Mouse (Mus musculus) MEL (cell line): ENCODE measurements around the gene Crip2. TPM values are rescaled to one million over a fixed set of nuclear protein-coding genes. Genes with fewer than 3 reads are reported as not detected.
A peak's percentile ranks its signal among the peaks of the same experiment; 100 is the strongest.

ENCODE experiments used
- DNase-seq: peaks from one replicate; pipeline ENCODE4 v3.0.0; 2011; ENCODE audit warnings: low read depth, low spot score
- H3K27ac ChIP-seq: 2 replicates; pipeline ENCODE4 v1.5.1; 2012; ENCODE audit warnings: low read depth, mild to moderate bottlenecking, control low read depth, low read length, moderate library complexity; ENCODE audit not compliant: control insufficient read depth
- H3K27me3 ChIP-seq, 2 experiments: fragments of 150-350 bp in 1 of 2; sonication (generic) in 1 of 2; 2 replicates each; pipeline ENCODE4 v1.6.1; 2012; ENCODE audit warnings: low read length in 2 of 2, mild to moderate bottlenecking in 2 of 2, improper control_type of control experiment in 1 of 2, moderate library complexity in 1 of 2; ENCODE audit not compliant: insufficient read depth in 2 of 2, control insufficient read depth in 1 of 2
- H3K36me3 ChIP-seq, 2 experiments: 2 replicates each; pipeline ENCODE4 v1.6.1; 2012 to 2014; ENCODE audit warnings: low read length in 2 of 2, improper control_type of control experiment in 1 of 2, inconsistent platforms in 1 of 2, mild to moderate bottlenecking in 1 of 2; ENCODE audit not compliant: insufficient read depth in 2 of 2, control insufficient read depth in 1 of 2
- H3K4me1 ChIP-seq, 2 experiments: fragments of 150-350 bp in 1 of 2; sonication (generic) in 1 of 2; 2 replicates each; pipeline ENCODE4 v1.6.1; 2012; ENCODE audit warnings: low read length in 2 of 2, improper control_type of control experiment in 1 of 2, mild to moderate bottlenecking in 1 of 2; ENCODE audit not compliant: insufficient read depth in 2 of 2, control insufficient read depth in 1 of 2
- H3K4me3 ChIP-seq, 2 experiments: fragments of 150-350 bp in 1 of 2; sonication (generic) in 1 of 2; 2 replicates each; pipeline ENCODE4 v1.5.1; 2012; ENCODE audit warnings: low read depth in 2 of 2, low read length in 2 of 2, mild to moderate bottlenecking in 2 of 2, moderate library complexity in 2 of 2, control low read depth in 1 of 2, improper control_type of control experiment in 1 of 2; ENCODE audit not compliant: control insufficient read depth in 1 of 2, insufficient read depth in 1 of 2
- H3K79me2 ChIP-seq: 2 replicates; pipeline ENCODE4 v1.6.1; 2012; ENCODE audit warnings: mild to moderate bottlenecking, low read length, moderate library complexity; ENCODE audit not compliant: control insufficient read depth, poor library complexity, insufficient read depth
- H3K9ac ChIP-seq: 2 replicates; pipeline ENCODE4 v1.6.1; 2012; ENCODE audit warnings: low read depth, mild to moderate bottlenecking, control low read depth, low read length, moderate library complexity; ENCODE audit not compliant: control insufficient read depth, poor library complexity, severe bottlenecking
- H3K9me3 ChIP-seq: fragments of 150-350 bp; sonication (generic); replicated peaks from 2 replicates; pipeline ENCODE4 v1.6.1; 2012; ENCODE audit warnings: mild to moderate bottlenecking, low read length, improper control_type of control experiment, moderate library complexity; ENCODE audit not compliant: insufficient read depth
- ELF1 ChIP-seq: IDR thresholded peaks from 2 replicates; pipeline ENCODE4 v1.6.1; 2014; ENCODE audit warnings: low read depth, mild to moderate bottlenecking, inconsistent platforms, low read length, improper control_type of control experiment, moderate library complexity
- GATA1 ChIP-seq: IDR thresholded peaks from 2 replicates; pipeline ENCODE4 v1.6.1; 2011; ENCODE audit warnings: low read depth, low read length, improper control_type of control experiment
- MXI1 ChIP-seq: IDR thresholded peaks from 2 replicates; pipeline ENCODE4 v1.6.1; 2011; ENCODE audit warnings: mild to moderate bottlenecking, low read depth, low read length, improper control_type of control experiment
- POLR2A ChIP-seq, 2 experiments: IDR thresholded peaks; 2 replicates each; pipeline ENCODE4 v1.6.1; 2011 to 2012; ENCODE audit warnings: low read length in 2 of 2, mild to moderate bottlenecking in 2 of 2, control low read depth in 1 of 2, improper control_type of control experiment in 1 of 2, low read depth in 1 of 2, moderate library complexity in 1 of 2; ENCODE audit not compliant: control insufficient read depth in 1 of 2, insufficient read depth in 1 of 2, poor library complexity in 1 of 2
- POLR2AphosphoS5 ChIP-seq: IDR thresholded peaks from 2 replicates; pipeline ENCODE4 v1.6.1; 2012; ENCODE audit warnings: low read depth, borderline replicate concordance, mild to moderate bottlenecking, inconsistent platforms, low read length, moderate library complexity, mixed read lengths
- TBP ChIP-seq: IDR thresholded peaks from 2 replicates; pipeline ENCODE4 v1.8.0; 2011; ENCODE audit warnings: low read depth, low read length, improper control_type of control experiment
- UBTF ChIP-seq: IDR thresholded peaks from 2 replicates; pipeline ENCODE4 v1.6.1; 2012; ENCODE audit warnings: low read depth, mild to moderate bottlenecking, inconsistent platforms, low read length, improper control_type of control experiment, moderate library complexity, borderline replicate concordance; ENCODE audit not compliant: insufficient read depth
- ZC3H11A ChIP-seq: IDR thresholded peaks from 2 replicates; pipeline ENCODE4 v1.6.1; 2012; ENCODE audit warnings: low read depth, mild to moderate bottlenecking, inconsistent platforms, low read length, improper control_type of control experiment
- polyA plus RNA-seq, 2 experiments: library from polyadenylated mRNA; stranded (reverse) in 1 of 2; unstranded in 1 of 2; fragments of >175 nt in 1 of 2; fragments of >200 nt in 1 of 2; gene quantifications; 2 replicates each; pipeline versions ENCODE4 v1.2.1 to v1.2.4; 2012; ENCODE audit warnings: low replicate concordance in 2 of 2, low read depth in 1 of 2; ENCODE audit not compliant: insufficient read length in 2 of 2, insufficient read depth in 1 of 2, missing spikeins in 1 of 2
- total RNA-seq: library from RNA; depleted of rRNA; stranded (reverse); fragments of 300-350 nt; gene quantifications from 2 replicates; pipeline ENCODE4 v1.2.3, GENCODE M21; 2012

The Crip2 gene
- total and polyA plus RNA-seq, 3 experiments: 65.2 to 261 TPM; not detected in 1

- Histone ChIP-seq H3K79me2 (no peaks in the 10 kb centered on the region; the same call in 1 of the 2 replicates), H3K4me3 (no peak overlapping the region), H3K27ac (no peak overlapping the region), H3K4me1 (peaks cover 16 to 43% of the 10 kb centered on the region in 2 experiments), H3K9me3 (no peaks in the 10 kb centered on the region), H3K27me3 (no peaks in the 10 kb centered on the region), H3K9ac (no peak overlapping the region), H3K36me3 (peaks cover 0 to 18% of the 10 kb centered on the region in 2 experiments; a peak in 2 of 4 replicates)
- TF ChIP-seq UBTF: no peak
- no peak for DNase-seq
Measured at GRCm38 (mm10) chr12:113150591-113150990, 10.6 kb downstream of the Crip2 start.

DNA sequence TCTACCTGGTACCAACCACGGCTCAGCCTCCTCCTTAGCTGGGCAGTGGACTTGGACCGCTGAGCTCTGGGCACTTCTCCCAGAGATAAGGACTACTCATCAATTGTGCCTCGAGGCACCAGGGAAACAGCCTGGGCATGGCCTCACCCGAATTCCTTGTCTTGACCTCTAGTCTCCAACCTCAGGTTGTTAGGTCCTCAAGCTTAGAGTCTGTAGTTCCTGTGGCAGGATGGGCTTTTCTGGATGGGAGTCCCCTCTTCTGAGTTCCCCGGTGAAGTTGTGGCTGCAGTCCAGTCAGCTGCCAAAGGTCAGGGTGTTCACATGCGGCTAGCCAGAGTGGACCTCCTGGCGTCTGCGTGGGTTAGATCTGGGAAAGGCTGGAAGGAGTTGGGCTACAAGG, 11.0 kb downstream of the Crip2 start:
- Histone ChIP-seq H3K4me1 (peaks cover 16 to 43% of the 10 kb centered on the region in 2 experiments), H3K36me3 (peaks cover 0 to 18% of the 10 kb centered on the region in 2 experiments; a peak in 2 of 4 replicates), H3K9me3 (no peaks in the 10 kb centered on the region), H3K79me2 (no peaks in the 10 kb centered on the region; the same call in 1 of the 2 replicates), H3K27ac (no peak overlapping the region), H3K9ac (peak overlapping the region; percentile 79; the same call in 1 of the 2 replicates), H3K27me3 (no peaks in the 10 kb centered on the region), H3K4me3 (peak overlapping the region in 1 of 2 experiments; percentile 80; a peak in 1 of 4 replicates)
- TF ChIP-seq ELF1 (no peak), GATA1 (0 out of 2 replicates have a peak, but pooled peaks have one; percentile 19)
- DNase-seq: no peak

- peaks cover 16 to 44% of the 10 kb centered on the region in 2 experiments for H3K4me1 ChIP-seq
- DNase-seq: peak; percentile 94
- H3K9ac ChIP-seq: peak overlapping the region; percentile 79
- peaks cover 5% of the 10 kb centered on the region for H3K79me2 ChIP-seq
- H3K36me3 ChIP-seq: peaks cover 0 to 18% of the 10 kb centered on the region in 2 experiments; a peak in 2 of 4 replicates
- TF ChIP-seq ZC3H11A (no peak), TBP (peak; percentile 91), POLR2AphosphoS5 (0 out of 2 replicates have a peak, but pooled peaks have one; percentile 66), MXI1 (no peak), POLR2A (IDR thresholded peaks at IDR 0.05; ENCODE audit: control insufficient read depth in 1 of 2, insufficient read depth in 1 of 2, low read depth in 1 of 2, low read length in 2 of 2, poor library complexity in 1 of 2) (peak in 1 of 2 experiments; percentile 98; a peak in 2 of 4 replicates)
- TF ChIP-seq, all 39 proteins: peak for 3
- Histone ChIP-seq H3K27ac (peak overlapping the region; percentile 45), H3K9me3 (no peaks in the 10 kb centered on the region), H3K27me3 (no peaks in the 10 kb centered on the region), H3K4me3 (peak overlapping the region; percentile 78 to 80)
Measured at GRCm38 (mm10) chr12:113151661-113152271, 11.7 kb downstream of the Crip2 start.
